Mouse (Mus musculus) forebrain, embryonic 10.5 days (tissue): Measurements from ENCODE around the gene Abcf1. TPM values are rescaled to one million over a fixed set of nuclear protein-coding genes. Genes with fewer than 3 reads are reported as not detected.
"Not testable (repeated sequence)": the region's sequence is repeated elsewhere in the genome, so short reads cannot be mapped to it uniquely, and the experiment has no call there.

Experiments used
- DNase-seq: peaks from one replicate; pipeline ENCODE4 v3.0.0-alpha.2; 2017; ENCODE audit warnings: low spot score; ENCODE audit errors: extremely low spot score
- H3K27ac ChIP-seq: fragments of 300-500 bp; sonication (generic); 2 replicates; pipeline ENCODE4 v1.5.1; 2016; ENCODE audit warnings: mild to moderate bottlenecking
- H3K27me3 ChIP-seq: fragments of 300-500 bp; sonication (generic); 2 replicates; pipeline ENCODE4 v1.6.1; 2016; ENCODE audit warnings: mild to moderate bottlenecking; ENCODE audit not compliant: poor library complexity, severe bottlenecking
- H3K36me3 ChIP-seq: fragments of 300-500 bp; sonication (generic); replicated peaks from 2 replicates; pipeline ENCODE4 v1.6.1; 2016; ENCODE audit warnings: mild to moderate bottlenecking, moderate library complexity
- H3K4me1 ChIP-seq: fragments of 300-500 bp; sonication (generic); 2 replicates; pipeline ENCODE4 v1.6.1; 2016
- H3K4me3 ChIP-seq: fragments of 300-500 bp; sonication (generic); 2 replicates; pipeline ENCODE4 v1.5.1; 2016; ENCODE audit warnings: mild to moderate bottlenecking, moderate library complexity
- H3K9me3 ChIP-seq: fragments of 300-500 bp; sonication (generic); 2 replicates; pipeline ENCODE4 v1.6.1; 2016; ENCODE audit warnings: mild to moderate bottlenecking, moderate library complexity
- WGBS: fragments of 180-500 bp; shearing (Covaris S2); methylation state at CpG from one replicate; pipeline ENCODE4 v1.1.7; 2016; 5-methylcytosine and 5-hydroxymethylcytosine counted together
- polyA plus RNA-seq: library from polyadenylated mRNA; unstranded; fragments of >200 nt; fragmentation: Nextera tagmentation; extraction: Ambion mirVana; gene quantifications from 2 replicates; pipeline ENCODE4 v1.2.1, GENCODE M21; 2016

Gene Abcf1
- 114 and 129 TPM in 2 replicates for polyA plus RNA-seq

GRCm38 (mm10) chr17:35969418-35970389, at the start of gene Abcf1:
TSS of gene Abcf1 (minus strand) at chr17:35969761.
- peak within 1 kb of the TSS; percentile 91 for H3K27ac ChIP-seq

GRCm38 (mm10) chr17:36018979-36019378, 49.4 kb upstream of the Abcf1 start:
- WGBS, result 69% methylated on average over 2 of the region's 2 CpGs
- Histone ChIP-seq H3K4me1 (peaks cover 16% of the 10 kb centered on the region), H3K4me3 (no peak overlapping the region), H3K27me3 (no peaks in the 10 kb centered on the region), H3K27ac (no peak overlapping the region), H3K9me3 (peaks cover 3% of the 10 kb centered on the region; the same call in 1 of the 2 replicates), H3K36me3 (peaks cover 21% of the 10 kb centered on the region)
- no peak for DNase-seq

More at GRCm38 (mm10) chr17:35969418-35970389, at the start of gene Abcf1:
- peaks cover 28% of the 10 kb centered on the region for H3K4me1 ChIP-seq
- peak within 1 kb of the TSS; percentile 80 for H3K4me3 ChIP-seq
- H3K27me3 ChIP-seq, result no peaks in the 10 kb centered on the region
- WGBS, result under 1% methylated on average over 68 of the region's 68 CpGs
- DNase-seq, result peak; percentile 99
- peaks cover 57% of the 10 kb centered on the region for H3K36me3 ChIP-seq
- no peaks in the 10 kb centered on the region for H3K9me3 ChIP-seq

DNA sequence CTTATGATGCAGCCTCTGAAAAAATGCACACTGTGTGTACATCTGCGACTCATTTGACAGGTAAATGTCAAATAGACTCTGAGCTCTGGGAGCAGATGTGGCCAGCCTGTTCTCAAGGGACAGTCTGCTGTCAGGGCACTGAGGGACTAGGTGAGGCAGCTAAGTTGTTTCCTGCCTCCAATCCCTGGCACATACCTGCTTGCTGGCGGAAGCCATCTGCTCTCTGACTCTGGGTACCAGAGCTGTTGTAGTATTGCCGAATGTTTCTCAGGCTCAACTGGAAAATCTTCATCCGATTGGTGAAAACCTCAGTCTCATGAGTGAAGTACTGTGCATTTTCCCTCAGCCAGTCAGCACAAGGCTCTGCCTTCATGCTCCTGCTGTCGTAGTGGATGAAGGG, 47.5 kb upstream of the Abcf1 start:
- Histone ChIP-seq H3K4me1 (peaks cover 11% of the 10 kb centered on the region), H3K36me3 (peaks cover 21% of the 10 kb centered on the region), H3K9me3 (peaks cover 3% of the 10 kb centered on the region; the same call in 1 of the 2 replicates), H3K27me3 (no peaks in the 10 kb centered on the region), H3K4me3 (no peak overlapping the region), H3K27ac (no peak overlapping the region)
- 91% methylated on average over 5 of the region's 5 CpGs for WGBS
- no peak for DNase-seq

- no peak for DNase-seq
- Histone ChIP-seq H3K27ac (no peak overlapping the region), H3K4me1 (no peaks in the 10 kb centered on the region), H3K4me3 (no peak overlapping the region), H3K27me3 (no peaks in the 10 kb centered on the region), H3K9me3 (peaks cover 3% of the 10 kb centered on the region; the same call in 1 of the 2 replicates), H3K36me3 (peaks cover 21% of the 10 kb centered on the region)
- WGBS, result 94% methylated on average over 5 of the region's 5 CpGs
These were observed 45.4 kb upstream of the Abcf1 start for GRCm38 (mm10) chr17:36014977-36015376.

DNA sequence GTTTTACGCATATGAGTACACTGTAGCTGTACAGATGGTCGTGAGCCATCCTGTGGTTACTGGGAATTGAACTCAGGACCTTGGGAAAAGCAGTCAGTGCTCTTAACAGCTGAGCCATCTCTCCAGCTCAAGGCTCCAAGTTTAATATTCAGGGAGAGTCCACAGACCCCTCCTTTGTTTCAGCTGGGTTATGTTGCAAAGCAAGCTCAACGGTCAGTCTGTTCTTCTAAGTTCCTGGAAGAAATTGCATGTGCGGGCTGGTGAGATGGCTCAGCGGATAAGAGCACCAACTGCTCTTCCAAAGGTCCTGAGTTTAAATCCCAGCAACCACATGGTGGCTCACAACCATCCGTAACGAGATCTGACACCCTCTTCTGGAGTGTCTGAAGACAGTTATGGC, 34.8 kb upstream of the Abcf1 start:
- H3K27me3 ChIP-seq, DNase-seq, H3K27ac ChIP-seq, H3K4me3 ChIP-seq, H3K4me1 ChIP-seq: not testable (repeated sequence)
- WGBS, result 96% methylated on average over 7 of the region's 7 CpGs
- peaks cover 10% of the 10 kb centered on the region for H3K9me3 ChIP-seq
- peaks cover 32% of the 10 kb centered on the region for H3K36me3 ChIP-seq

- Histone ChIP-seq H3K4me3 (no peak overlapping the region), H3K9me3 (peaks cover 10% of the 10 kb centered on the region), H3K36me3 (peaks cover 32% of the 10 kb centered on the region), H3K27me3 (no peaks in the 10 kb centered on the region), H3K27ac (no peak overlapping the region), H3K4me1 (no peaks in the 10 kb centered on the region)
- no peak for DNase-seq
- 92% methylated on average over 7 of the region's 7 CpGs for WGBS
These were observed 33.8 kb upstream of the Abcf1 start for GRCm38 (mm10) chr17:36003331-36003730.

DNA sequence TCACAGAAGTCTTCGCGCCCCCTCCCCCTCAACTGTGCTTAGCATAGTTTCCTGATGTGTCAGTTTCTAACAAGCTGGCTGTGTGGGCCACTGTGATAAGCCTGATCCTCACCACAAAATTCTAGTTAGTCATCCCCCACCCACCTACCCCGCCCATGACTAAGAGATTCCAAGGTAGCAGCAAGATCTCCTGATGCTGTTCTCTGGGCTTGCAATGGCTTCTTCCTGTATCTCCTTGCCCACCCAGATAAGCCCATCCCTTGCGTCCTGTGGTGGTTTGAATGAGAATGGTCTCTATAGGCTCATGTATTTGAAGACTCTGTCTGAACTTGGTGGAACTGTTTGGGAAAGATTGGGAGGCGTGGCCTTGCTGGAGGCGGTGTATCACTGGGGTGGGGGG, 32.4 kb upstream of the Abcf1 start:
- peaks cover 31% of the 10 kb centered on the region for H3K36me3 ChIP-seq
- H3K4me1 ChIP-seq, result peaks cover 9% of the 10 kb centered on the region
- no peak overlapping the region for H3K4me3 ChIP-seq
- WGBS, result 91% methylated on average over 6 of the region's 6 CpGs
- H3K27ac ChIP-seq, result no peak overlapping the region
- H3K27me3 ChIP-seq, result no peaks in the 10 kb centered on the region
- peaks cover 10% of the 10 kb centered on the region for H3K9me3 ChIP-seq
- no peak for DNase-seq

GRCm38 (mm10) chr17:36001121-36001897, 31.7 kb upstream of the Abcf1 start:
- Histone ChIP-seq H3K27me3 (no peaks in the 10 kb centered on the region), H3K4me1 (peaks cover 9% of the 10 kb centered on the region), H3K4me3 (no peak overlapping the region), H3K9me3 (peaks cover 5% of the 10 kb centered on the region), H3K36me3 (peaks cover 24% of the 10 kb centered on the region), H3K27ac (no peak overlapping the region)
- DNase-seq, result no peak
- WGBS, result 97% methylated on average over 12 of the region's 12 CpGs

GRCm38 (mm10) chr17:36000349-36000748, 30.8 kb upstream of the Abcf1 start:
- Histone ChIP-seq H3K36me3 (peaks cover 17% of the 10 kb centered on the region), H3K9me3 (peaks cover 5% of the 10 kb centered on the region), H3K27ac (no peak overlapping the region), H3K4me3 (no peak overlapping the region), H3K4me1 (peaks cover 13% of the 10 kb centered on the region), H3K27me3 (no peaks in the 10 kb centered on the region)
- 91% methylated on average over 4 of the region's 4 CpGs for WGBS
- DNase-seq, result no peak

DNA sequence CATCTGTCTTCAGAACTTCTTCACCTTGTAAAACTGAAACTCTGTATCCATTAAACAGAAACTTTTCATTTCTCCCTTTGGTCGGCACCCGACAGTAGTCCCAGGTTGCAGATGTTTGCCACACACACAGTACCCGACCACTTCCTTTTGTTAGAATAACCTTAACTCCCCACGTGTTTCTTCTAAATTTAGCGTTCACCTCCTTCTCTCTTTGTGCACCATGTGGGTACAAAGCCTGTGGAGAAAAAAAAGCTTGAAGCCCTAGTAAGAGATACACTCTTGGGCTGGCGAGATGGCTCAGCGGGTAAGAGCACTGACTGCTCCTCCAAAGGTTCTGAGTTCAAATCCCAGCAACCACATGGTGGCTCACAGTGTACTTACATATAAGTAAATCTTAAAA, 29.8 kb upstream of the Abcf1 start:
- Histone ChIP-seq H3K27ac (no peak overlapping the region), H3K4me3 (no peak overlapping the region), H3K9me3 (peaks cover 5% of the 10 kb centered on the region), H3K36me3 (peaks cover 15% of the 10 kb centered on the region), H3K4me1 (peaks cover 19% of the 10 kb centered on the region), H3K27me3 (no peaks in the 10 kb centered on the region)
- WGBS, result 93% methylated on average over 7 of the region's 7 CpGs
- DNase-seq, result no peak

DNA sequence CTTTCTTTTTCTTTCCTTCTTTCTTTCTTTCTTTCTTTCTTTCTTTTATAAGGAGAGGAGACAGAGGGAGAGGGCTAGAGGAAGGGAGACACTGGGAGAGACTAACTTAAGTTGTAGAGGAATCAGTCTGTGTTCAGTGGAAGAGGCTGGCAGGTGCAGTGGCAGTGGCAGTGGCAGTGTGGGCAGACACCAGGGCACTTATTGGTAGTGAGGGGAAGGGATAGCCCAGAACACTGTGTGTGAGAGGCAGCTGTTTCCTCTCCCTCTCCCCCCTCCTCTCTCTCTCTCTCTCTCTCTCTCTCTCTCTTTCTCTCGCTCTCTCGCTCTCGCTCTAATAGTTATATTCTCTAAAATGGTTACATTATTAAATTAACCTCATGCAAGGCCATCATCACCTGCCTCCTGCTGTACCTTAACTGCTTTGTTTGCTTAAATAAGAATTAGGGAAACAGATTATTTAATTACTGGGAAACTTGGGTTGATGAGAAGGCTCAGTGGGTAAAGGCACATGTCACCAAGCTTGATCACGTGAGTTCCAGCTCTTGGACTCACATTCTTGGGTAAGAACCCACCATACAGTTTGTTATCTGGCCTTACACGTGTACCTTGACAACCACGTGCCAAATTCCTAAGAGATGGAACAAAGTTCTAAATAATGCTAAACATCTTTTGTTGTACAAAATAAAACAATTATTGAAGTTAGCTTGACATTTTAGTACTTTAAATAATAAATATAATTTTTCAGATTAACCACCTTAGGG, 29.2 kb upstream of the Abcf1 start:
- H3K27ac ChIP-seq, result no peak overlapping the region
- H3K9me3 ChIP-seq, result peaks cover 5% of the 10 kb centered on the region; the same call in 1 of the 2 replicates
- H3K27me3 ChIP-seq, result no peaks in the 10 kb centered on the region
- WGBS, result 91% methylated on average over 6 of the region's 6 CpGs
- peaks cover 15% of the 10 kb centered on the region for H3K36me3 ChIP-seq
- DNase-seq, result no peak
- H3K4me3 ChIP-seq, result no peak overlapping the region
- H3K4me1 ChIP-seq, result peaks cover 19% of the 10 kb centered on the region
